Mouse (Mus musculus): ENCODE results near the gene Bmp6. TPM values are rescaled to one million over a fixed set of nuclear protein-coding genes. Genes with fewer than 3 reads are reported as not detected.

Bmp6 gene
- polyA plus RNA-seq, 1 experiment = not detected

DNA sequence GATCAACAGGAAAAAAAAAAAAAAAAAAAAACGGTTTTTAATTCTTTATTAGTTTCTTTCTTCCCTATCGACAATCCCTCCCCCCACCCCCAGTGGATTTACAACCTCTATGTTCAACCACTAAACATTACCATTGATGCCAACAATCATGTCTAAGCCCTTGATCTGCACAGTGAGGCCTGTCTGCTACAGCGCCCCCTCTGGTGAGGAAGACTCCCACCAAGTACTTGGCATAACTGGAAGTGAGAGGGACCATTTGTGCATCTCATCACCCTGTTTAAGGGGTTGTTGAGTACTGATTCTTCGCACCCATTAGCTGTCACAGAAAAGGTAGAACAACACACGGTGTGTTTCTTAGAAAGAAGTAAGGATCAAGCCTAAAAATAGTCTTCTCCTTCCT lies 203.8 kb downstream of the Bmp6 start:
- H3K27ac ChIP-seq (ENCODE audit: insufficient read depth, low read depth, low read length) = no peak overlapping the region
- no peak overlapping the region for H3K4me3 ChIP-seq (ENCODE audit: insufficient read depth, low read length)
- no peaks in the 10 kb centered on the region for H3K4me1 ChIP-seq (ENCODE audit: control insufficient read depth, insufficient read depth, low read length)
- no peak for TF ChIP-seq POLR2A (IDR thresholded peaks at IDR 0.05; ENCODE audit: borderline replicate concordance, low read depth, low read length)
- no peak for TF ChIP-seq CTCF (IDR thresholded peaks at IDR 0.05; ENCODE audit: low read depth, low read length)

Other genes starting within 250 kb of the Bmp6 start
- gene Dsp, start 193.8 kb upstream of the Bmp6 start, polyA plus RNA-seq (2012; ENCODE audit: insufficient read depth, insufficient read length, missing spikeins) = 0.07 TPM in 1 of 2 replicates, not detected in the other
- gene Snrnp48, start 140.2 kb upstream of the Bmp6 start, polyA plus RNA-seq (2012; ENCODE audit: insufficient read depth, insufficient read length, missing spikeins) = 34.2 and 61.6 TPM in 2 replicates
- 41.9 and 46.3 TPM in 2 replicates for gene Txndc5, start 183.7 kb downstream of the Bmp6 start, polyA plus RNA-seq (2012; ENCODE audit: insufficient read depth, insufficient read length, missing spikeins)

Data from bone marrow macrophage, adult 2 months (primary cell).